Mouse (Mus musculus) forebrain, postnatal 0 days (tissue): Measurements from ENCODE around the gene Susd3. TPM values are rescaled to one million over a fixed set of nuclear protein-coding genes. Genes with fewer than 3 reads are reported as not detected.

ENCODE experiments used
- ATAC-seq: fragments of 200-750 bp; cut with Nextera tagmentation; 2 replicates; pipeline ENCODE4 v1.8.0; 2017; ENCODE audit warnings: mild to moderate bottlenecking, moderate library complexity
- DNase-seq: peaks from one replicate; pipeline ENCODE4 v3.0.0-alpha.2; 2015
- H3K27ac ChIP-seq: fragments of 300-500 bp; sonication (generic); 2 replicates; pipeline ENCODE4 v1.5.1; 2014; ENCODE audit warnings: low read depth, mild to moderate bottlenecking, antibody characterized with exemption, low read length, moderate library complexity, mixed read lengths
- H3K27me3 ChIP-seq: fragments of 300-500 bp; sonication (generic); 2 replicates; pipeline ENCODE4 v1.6.1; 2014; ENCODE audit warnings: mild to moderate bottlenecking, low read length, mixed read lengths; ENCODE audit not compliant: insufficient read depth
- H3K36me3 ChIP-seq: fragments of 300-500 bp; sonication (generic); 2 replicates; pipeline ENCODE4 v1.6.1; 2014; ENCODE audit warnings: mild to moderate bottlenecking, moderate library complexity; ENCODE audit not compliant: insufficient read depth
- H3K4me1 ChIP-seq: fragments of 300-500 bp; sonication (generic); 2 replicates; pipeline ENCODE4 v1.6.1; 2014; ENCODE audit warnings: antibody characterized with exemption; ENCODE audit not compliant: insufficient read depth
- H3K4me2 ChIP-seq: fragments of 300-500 bp; sonication (generic); 2 replicates; pipeline ENCODE4 v1.6.1; 2014; ENCODE audit warnings: low read depth, mild to moderate bottlenecking, moderate library complexity
- H3K4me3 ChIP-seq: fragments of 300-500 bp; sonication (generic); 2 replicates; pipeline ENCODE4 v1.5.1; 2014; ENCODE audit warnings: low read depth, low read length, mixed read lengths
- H3K9ac ChIP-seq: fragments of 300-500 bp; sonication (generic); 2 replicates; pipeline ENCODE4 v1.6.1; 2014; ENCODE audit warnings: mild to moderate bottlenecking
- H3K9me3 ChIP-seq: fragments of 300-500 bp; sonication (generic); 2 replicates; pipeline ENCODE4 v1.6.1; 2016; ENCODE audit warnings: low read length
- CTCF ChIP-seq: sonication (generic); IDR thresholded peaks from 2 replicates; pipeline ENCODE4 v1.5.1; 2016; ENCODE audit warnings: antibody characterized with exemption, control low read depth, low read depth
- WGBS: fragments of 180-500 bp; shearing (Covaris S2); extraction: QIAGEN DNeasy Blood & Tissue Kit; methylation state at CpG from one replicate; pipeline ENCODE4 v1.1.7; 2014; 5-methylcytosine and 5-hydroxymethylcytosine counted together
- polyA plus RNA-seq: library from polyadenylated mRNA; unstranded; fragments of >200 nt; fragmentation: Nextera tagmentation; extraction: Ambion mirVana; gene quantifications from 2 replicates; pipeline ENCODE4 v1.2.1, GENCODE M21; 2015
- total RNA-seq: library from RNA; depleted of rRNA; stranded (reverse); fragments of >200 nt; gene quantifications from 2 replicates; pipeline ENCODE4 v1.2.3, GENCODE M21; 2014

The Susd3 gene
- total and polyA plus RNA-seq, 2 experiments from 2014 or later: 0.38 to 1.2 TPM

DNA sequence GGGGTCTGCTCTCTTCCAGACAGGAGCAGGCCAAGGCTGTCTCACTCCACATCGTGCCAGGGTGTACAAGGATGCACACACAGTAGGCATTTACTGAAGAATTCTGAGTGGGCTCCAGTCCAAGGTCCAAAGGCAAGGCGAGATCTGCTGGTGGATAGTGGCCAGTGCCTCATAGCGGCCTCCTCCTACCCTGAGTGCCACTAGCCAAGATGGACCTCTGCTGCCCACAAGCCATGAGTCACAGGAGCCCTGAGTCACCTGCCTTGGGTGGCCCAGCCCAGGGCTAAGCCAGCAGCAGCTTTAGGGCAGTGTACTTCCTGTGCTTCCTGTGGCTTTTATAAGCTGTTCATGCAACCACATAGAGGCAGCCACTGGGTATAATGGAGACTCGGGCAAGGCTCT is 35.0 kb downstream of the Susd3 start:
- ATAC-seq (no peak), DNase-seq (no peak)
- Histone ChIP-seq H3K4me1 (peaks cover 6% of the 10 kb centered on the region; the same call in 1 of the 2 replicates), H3K9me3 (no peaks in the 10 kb centered on the region), H3K27me3 (no peaks in the 10 kb centered on the region), H3K27ac (no peak overlapping the region), H3K36me3 (no peaks in the 10 kb centered on the region), H3K9ac (no peak overlapping the region), H3K4me3 (no peak overlapping the region), H3K4me2 (no peak overlapping the region)
- TF ChIP-seq CTCF: no peak
- WGBS: 38% methylated on average over 4 of the region's 4 CpGs

DNA sequence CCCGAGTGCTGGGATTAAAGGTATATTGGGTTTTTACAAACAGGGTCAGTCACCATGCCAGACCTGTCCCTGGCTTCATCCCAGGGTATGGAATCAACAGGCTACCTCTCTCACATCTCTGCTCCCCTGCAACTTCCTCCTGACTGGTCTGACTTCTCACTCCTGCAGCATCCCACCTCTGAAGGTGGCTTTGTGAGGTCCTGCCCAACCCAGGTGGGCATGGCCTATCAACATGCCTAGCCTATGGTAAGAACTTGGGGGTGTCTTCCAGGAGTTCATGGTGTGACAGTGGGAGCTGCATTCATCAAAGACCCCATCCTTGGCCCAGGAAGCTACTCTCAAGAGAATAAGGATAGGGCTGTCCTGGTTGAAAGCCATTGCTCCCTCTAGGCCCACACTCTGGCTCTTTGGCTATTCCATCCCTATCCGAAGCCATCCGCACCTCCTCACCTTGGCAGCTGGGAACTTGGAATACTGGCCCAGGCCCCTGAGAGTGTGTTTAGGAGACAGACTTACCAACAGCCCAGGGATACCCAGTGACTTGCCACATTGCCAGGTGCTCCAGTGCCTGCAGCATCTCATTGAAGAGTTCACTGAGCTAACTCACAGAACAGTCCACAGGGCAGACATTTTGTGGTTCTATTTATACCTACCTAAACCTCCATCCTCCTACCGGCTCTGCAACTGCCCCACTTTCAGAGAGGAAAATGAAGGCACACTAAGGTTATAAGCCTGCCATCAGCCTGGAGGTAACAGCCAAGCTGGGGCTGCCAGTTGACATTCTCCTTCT is 35.6 kb downstream of the Susd3 start:
- no peaks in the 10 kb centered on the region for H3K9me3 ChIP-seq
- no peak for DNase-seq
- 67% methylated on average over 4 of the region's 4 CpGs for WGBS
- no peak overlapping the region for H3K27ac ChIP-seq
- no peak overlapping the region for H3K4me3 ChIP-seq
- H3K4me2 ChIP-seq: no peak overlapping the region
- TF ChIP-seq CTCF: no peak
- H3K4me1 ChIP-seq: peaks cover 6% of the 10 kb centered on the region; the same call in 1 of the 2 replicates
- no peaks in the 10 kb centered on the region for H3K27me3 ChIP-seq
- no peaks in the 10 kb centered on the region for H3K36me3 ChIP-seq
- H3K9ac ChIP-seq: no peak overlapping the region
- ATAC-seq: no peak

DNA sequence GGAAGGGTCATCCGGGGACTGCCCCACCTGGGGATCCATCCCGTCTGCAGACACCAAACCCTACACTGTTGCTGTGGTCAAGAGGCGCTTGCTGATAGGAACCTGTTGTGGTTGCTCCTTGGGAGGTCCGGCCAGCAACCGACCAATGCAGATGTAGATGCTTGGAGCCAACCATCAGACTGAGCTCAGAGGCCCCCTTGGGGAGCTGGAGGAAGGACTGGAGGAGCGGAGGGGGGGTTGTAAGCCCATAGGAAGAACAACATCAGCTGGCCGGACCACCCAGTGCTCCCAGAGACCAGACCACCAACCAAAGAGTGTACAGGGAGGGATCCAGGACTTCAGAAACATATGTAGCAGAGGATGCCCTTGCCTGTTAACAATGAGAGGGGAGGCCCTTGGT is 39.2 kb downstream of the Susd3 start:
- DNase-seq (no peak), ATAC-seq (no peak)
- no peaks in the 10 kb centered on the region for H3K4me1 ChIP-seq
- H3K36me3 ChIP-seq: no peaks in the 10 kb centered on the region
- H3K4me2 ChIP-seq: no peak overlapping the region
- no peak overlapping the region for H3K27ac ChIP-seq
- H3K27me3 ChIP-seq: no peaks in the 10 kb centered on the region
- no peak for TF ChIP-seq CTCF
- no peaks in the 10 kb centered on the region for H3K9me3 ChIP-seq
- H3K4me3 ChIP-seq: no peak overlapping the region
- no peak overlapping the region for H3K9ac ChIP-seq
- 68% methylated on average over 7 of the region's 7 CpGs for WGBS

DNA sequence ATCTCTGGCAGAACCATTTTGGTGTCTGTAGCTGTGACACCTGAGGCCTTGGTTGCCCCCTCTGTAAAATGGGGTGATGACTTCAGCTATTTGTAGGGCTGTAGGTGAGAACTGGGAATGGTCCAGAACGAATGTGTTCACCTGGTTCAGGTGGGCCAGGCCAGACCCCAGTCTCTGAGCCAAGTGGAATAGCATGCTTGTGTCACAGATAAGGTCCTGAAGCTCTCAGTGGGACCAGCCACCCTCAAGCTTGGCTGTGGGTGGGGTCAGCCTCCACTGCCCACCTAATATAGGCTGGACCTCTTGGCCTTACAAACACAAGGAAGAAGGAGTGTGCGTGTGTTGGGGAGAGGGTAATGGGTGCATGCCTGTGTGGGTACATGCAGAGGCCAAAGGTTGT is 42.2 kb downstream of the Susd3 start:
- Histone ChIP-seq H3K27ac (no peak overlapping the region), H3K4me3 (no peak overlapping the region), H3K9ac (no peak overlapping the region), H3K36me3 (no peaks in the 10 kb centered on the region), H3K27me3 (no peaks in the 10 kb centered on the region), H3K4me2 (no peak overlapping the region), H3K4me1 (no peaks in the 10 kb centered on the region), H3K9me3 (no peaks in the 10 kb centered on the region)
- no peak for TF ChIP-seq CTCF
- WGBS: 91% methylated on average over 2 of the region's 2 CpGs
- ATAC-seq (no peak), DNase-seq (no peak)

DNA sequence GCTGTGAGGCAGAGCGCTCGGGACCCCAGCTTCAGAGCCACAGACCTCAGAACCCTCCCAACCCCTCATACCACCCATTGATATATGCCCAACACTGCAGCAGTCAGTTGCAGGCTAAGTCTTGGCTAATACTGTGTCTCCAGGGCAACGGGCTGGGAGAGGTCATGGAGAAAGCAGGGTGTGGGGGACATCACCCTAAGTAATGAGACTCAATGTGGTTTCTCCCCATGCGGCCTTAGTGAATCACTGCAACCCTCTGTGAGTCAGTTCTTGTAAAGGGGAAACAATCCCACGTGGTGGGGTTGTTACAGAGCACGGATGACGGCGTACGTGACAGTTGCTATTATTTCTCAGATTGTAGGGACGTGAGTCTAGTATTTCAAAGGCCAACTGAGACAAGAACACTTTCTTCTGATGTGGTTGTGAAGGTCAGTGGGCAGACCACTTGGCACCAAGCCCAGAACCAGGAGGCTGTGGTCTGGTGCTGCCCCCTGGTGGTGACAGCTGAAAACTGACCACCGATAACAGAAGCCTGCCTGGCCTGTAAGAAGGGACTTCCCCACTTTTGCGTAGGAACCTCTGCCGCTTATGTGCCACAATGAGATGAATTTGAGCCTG is 43.0 kb downstream of the Susd3 start:
- Histone ChIP-seq H3K4me2 (no peak overlapping the region), H3K27me3 (no peaks in the 10 kb centered on the region), H3K4me1 (no peaks in the 10 kb centered on the region), H3K9ac (no peak overlapping the region), H3K4me3 (no peak overlapping the region), H3K27ac (no peak overlapping the region), H3K9me3 (no peaks in the 10 kb centered on the region), H3K36me3 (no peaks in the 10 kb centered on the region)
- ATAC-seq (peak; percentile 74), DNase-seq (peak; percentile 80)
- 19% methylated on average over 13 of the region's 13 CpGs for WGBS
- TF ChIP-seq CTCF: peak; percentile 89

DNA sequence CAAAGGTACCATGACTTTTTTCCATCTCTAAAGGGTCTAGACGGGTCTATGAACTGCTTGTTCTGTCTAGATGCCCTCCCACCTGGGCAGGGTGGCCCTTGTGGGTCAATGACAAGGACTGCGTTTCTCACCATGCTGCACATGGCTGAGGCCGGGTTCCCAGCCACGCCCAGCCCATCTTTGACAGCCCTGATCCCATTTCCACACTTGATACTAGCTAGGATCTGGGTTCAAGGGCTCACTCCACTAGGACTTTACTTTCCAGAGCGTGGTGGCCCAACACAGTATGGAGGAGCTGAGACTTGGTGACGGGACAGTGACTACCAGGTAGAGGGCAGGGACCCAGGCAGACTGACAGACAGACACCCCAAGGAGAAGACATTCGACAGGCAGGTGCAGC is 46.0 kb downstream of the Susd3 start:
- Histone ChIP-seq H3K27me3 (no peaks in the 10 kb centered on the region), H3K27ac (no peak overlapping the region), H3K4me1 (no peaks in the 10 kb centered on the region), H3K36me3 (no peaks in the 10 kb centered on the region), H3K4me2 (no peak overlapping the region), H3K4me3 (no peak overlapping the region), H3K9me3 (no peaks in the 10 kb centered on the region), H3K9ac (no peak overlapping the region)
- ATAC-seq (no peak), DNase-seq (no peak)
- TF ChIP-seq CTCF: no peak
- WGBS: 93% methylated on average over 7 of the region's 7 CpGs

DNA sequence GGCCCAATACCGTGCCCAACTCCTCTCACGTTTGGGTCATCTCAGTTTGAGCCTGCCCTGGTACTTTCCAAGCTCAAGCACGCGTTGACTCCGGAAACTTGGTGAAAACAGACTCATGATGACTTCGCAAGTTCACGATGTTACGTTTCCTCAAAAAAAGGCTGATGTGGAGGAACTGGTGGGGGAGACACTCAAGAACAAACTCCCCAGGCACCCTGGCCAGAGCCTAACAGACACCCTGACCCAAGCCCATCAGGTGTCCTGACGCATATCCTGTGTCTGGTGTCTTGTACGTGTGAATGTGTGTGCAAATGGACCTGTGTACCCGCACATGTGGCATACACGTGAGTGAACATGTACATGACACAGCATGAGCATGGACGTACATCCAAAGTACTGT is 47.8 kb downstream of the Susd3 start:
- Histone ChIP-seq H3K27ac (no peak overlapping the region), H3K9ac (no peak overlapping the region), H3K4me2 (no peak overlapping the region), H3K4me3 (no peak overlapping the region), H3K9me3 (no peaks in the 10 kb centered on the region), H3K36me3 (0 out of 2 replicates have a peak, but pooled peaks cover 5% of the 10 kb centered on the region), H3K27me3 (no peaks in the 10 kb centered on the region), H3K4me1 (no peaks in the 10 kb centered on the region)
- no peak for DNase-seq
- no peak for TF ChIP-seq CTCF
- no peak for ATAC-seq
- 90% methylated on average over 13 of the region's 13 CpGs for WGBS
